Comparison of ENCODE assay signal across 12 mouse cellular contexts in genomic region chr11:24098662-24099061, GRCm38 (mm10). TPM values are rescaled to one million over a fixed set of nuclear protein-coding genes. Genes with fewer than 3 reads are reported as not detected.
DNase-seq lines count a peak whose midpoint lies in the region; ATAC-seq lines count a peak whose summit lies in the region.
"Had no signal": no experiment of that assay in that cellular context is flagged by ENCODE, and none has a peak within 500 bp of the region (broad histone marks: within the 10 kb centered on the region; RNA-seq: fewer than 3 reads in every experiment).

No protein-coding gene starts in this region.

- 0 out of 2 replicates have a peak overlapping the region, but pooled peaks have one; percentile 8 for H3K27ac ChIP-seq in heart, embryonic 13.5 days (replicated peaks)
- peak overlapping the region; percentile 76 for H3K27ac ChIP-seq in forebrain, embryonic 12.5 days
- H3K27ac ChIP-seq in limb, embryonic 13.5 days = peak overlapping the region; percentile 66
- no peak overlapping the region for H3K27ac ChIP-seq in midbrain, embryonic 15.5 days

- H3K9ac ChIP-seq in heart, embryonic 13.5 days = no peak overlapping the region
- H3K9ac ChIP-seq in forebrain, embryonic 12.5 days = no peak overlapping the region
- H3K9ac ChIP-seq in limb, embryonic 13.5 days = no peak overlapping the region
- no peak overlapping the region for H3K9ac ChIP-seq in midbrain, embryonic 15.5 days

- ATAC-seq in heart, embryonic 13.5 days (ENCODE audit: extremely low read depth, insufficient number of reproducible peaks, low FRiP score, low TSS enrichment) = no peak
- ATAC-seq in forebrain, embryonic 12.5 days (ENCODE audit: low FRiP score) = 0 out of 2 replicates have a peak, but pooled peaks have one; percentile 24
- no peak for ATAC-seq in limb, embryonic 13.5 days (ENCODE audit: low FRiP score, low read depth)
- no peak for ATAC-seq in midbrain, embryonic 15.5 days (replicated peaks)
- ATAC-seq in cerebellum, adult (ENCODE audit: insufficient number of reproducible peaks, low FRiP score, low TSS enrichment) = no peak

- no peaks in the 10 kb centered on the region for H3K9me3 ChIP-seq in heart, embryonic 13.5 days
- no peaks in the 10 kb centered on the region for H3K9me3 ChIP-seq in forebrain, embryonic 12.5 days
- no peaks in the 10 kb centered on the region for H3K9me3 ChIP-seq in limb, embryonic 13.5 days
- H3K9me3 ChIP-seq in midbrain, embryonic 15.5 days = no peaks in the 10 kb centered on the region

- no peak overlapping the region for H3K4me3 ChIP-seq in heart, embryonic 13.5 days
- H3K4me3 ChIP-seq in forebrain, embryonic 12.5 days (replicated peaks) = no peak overlapping the region
- no peak overlapping the region for H3K4me3 ChIP-seq in limb, embryonic 13.5 days
- H3K4me3 ChIP-seq in midbrain, embryonic 15.5 days = no peak overlapping the region

- peak overlapping the region; percentile 4; the same call in 1 of the 2 replicates for H3K4me2 ChIP-seq in heart, embryonic 13.5 days
- peak overlapping the region; percentile 37 for H3K4me2 ChIP-seq in forebrain, embryonic 12.5 days
- H3K4me2 ChIP-seq in limb, embryonic 13.5 days (replicated peaks) = peak overlapping the region; percentile 40
- H3K4me2 ChIP-seq in midbrain, embryonic 15.5 days = 0 out of 2 replicates have a peak overlapping the region, but pooled peaks have one; percentile 8

- no peaks in the 10 kb centered on the region for H3K36me3 ChIP-seq in heart, embryonic 13.5 days
- H3K36me3 ChIP-seq in forebrain, embryonic 12.5 days (replicated peaks) = 0 out of 2 replicates have a peak, but pooled peaks cover 9% of the 10 kb centered on the region
- no peaks in the 10 kb centered on the region for H3K36me3 ChIP-seq in limb, embryonic 13.5 days
- no peaks in the 10 kb centered on the region for H3K36me3 ChIP-seq in midbrain, embryonic 15.5 days (replicated peaks)

- intact Hi-C loops in heart, postnatal 36 days (cut with DNase I) = no loop called here

- H3K4me1 ChIP-seq in heart, embryonic 13.5 days = peaks cover 92% of the 10 kb centered on the region
- peaks cover 93% of the 10 kb centered on the region for H3K4me1 ChIP-seq in forebrain, embryonic 12.5 days
- peaks cover 92% of the 10 kb centered on the region for H3K4me1 ChIP-seq in limb, embryonic 13.5 days
- peaks cover 86% of the 10 kb centered on the region for H3K4me1 ChIP-seq in midbrain, embryonic 15.5 days

- H3K27me3 ChIP-seq in heart, embryonic 13.5 days (replicated peaks) = no peaks in the 10 kb centered on the region
- no peaks in the 10 kb centered on the region for H3K27me3 ChIP-seq in forebrain, embryonic 12.5 days
- no peaks in the 10 kb centered on the region for H3K27me3 ChIP-seq in limb, embryonic 13.5 days
- no peaks in the 10 kb centered on the region for H3K27me3 ChIP-seq in midbrain, embryonic 15.5 days (replicated peaks)

- no peak for DNase-seq in heart, postnatal 36 days
- no peak for DNase-seq in kidney, postnatal 10 days
- DNase-seq in adrenal gland, adult 2 months = no peak
- DNase-seq: adrenal gland, postnatal 10 days; cerebellum, adult 11 months; thymus, adult 18-20 months had no signal

- 31% methylated on average over 3 of the region's 3 CpGs for WGBS in heart, embryonic 13.5 days
- WGBS in forebrain, embryonic 12.5 days = 14% methylated on average over 3 of the region's 3 CpGs
- WGBS in limb, embryonic 13.5 days = 40% methylated on average over 3 of the region's 3 CpGs
- WGBS in midbrain, embryonic 15.5 days = 25% methylated on average over 3 of the region's 3 CpGs

RNA-seq across cellular contexts. Expression of gene Bcl11a, which starts 20.8 kb away (rescaled TPM):
- polyA plus RNA-seq in heart, embryonic 13.5 days (2015; fragmentation: Nextera tagmentation; extraction: Ambion mirVana) = 15.3 and 15.9 TPM in 2 replicates
- total RNA-seq in heart, postnatal 36 days (2021) = 1 to 10 TPM; 4.5 to 5.0 TPM
- polyA plus RNA-seq in forebrain, embryonic 12.5 days (2016; fragmentation: Nextera tagmentation; extraction: Ambion mirVana) = 129 and 130 TPM in 2 replicates
- polyA plus RNA-seq in limb, embryonic 13.5 days (2015; fragmentation: Nextera tagmentation; extraction: Ambion mirVana) = 76.6 and 82.3 TPM in 2 replicates
- polyA plus RNA-seq in midbrain, embryonic 15.5 days (2015; fragmentation: Nextera tagmentation; extraction: Ambion mirVana) = 101 and 105 TPM in 2 replicates
- 1 to 10 TPM; 4.3 to 5.9 TPM for total RNA-seq in adrenal gland, adult 2 months (2021)
- polyA plus RNA-seq in adrenal gland, adult 2 months (2012; rRNA removed) = 0.80 and 0.81 TPM in 2 replicates

RNA-seq across cellular contexts. Expression of gene A830031A19Rik, which starts 23.8 kb away (rescaled TPM):
- polyA plus RNA-seq in heart, embryonic 13.5 days (2015; fragmentation: Nextera tagmentation; extraction: Ambion mirVana) = not detected in 2 replicates
- total RNA-seq in heart, postnatal 36 days (2021) = not detected
- polyA plus RNA-seq in forebrain, embryonic 12.5 days (2016; fragmentation: Nextera tagmentation; extraction: Ambion mirVana) = not detected in 2 replicates
- polyA plus RNA-seq in limb, embryonic 13.5 days (2015; fragmentation: Nextera tagmentation; extraction: Ambion mirVana) = not detected in 2 replicates
- 0.23 TPM in 1 of 2 replicates, not detected in the other for polyA plus RNA-seq in midbrain, embryonic 15.5 days (2015; fragmentation: Nextera tagmentation; extraction: Ambion mirVana)
- not detected for total RNA-seq in adrenal gland, adult 2 months (2021)
- polyA plus RNA-seq in adrenal gland, adult 2 months (2012; rRNA removed) = not detected in 2 replicates
- total RNA-seq: adrenal gland, postnatal 10 days; liver, adult 2 months had no signal
- polyA plus RNA-seq: liver, adult 2 months had no signal
